Mouse (Mus musculus) hindbrain, embryonic 15.5 days (tissue): Measurements from ENCODE around the gene Flot2. TPM values are rescaled to one million over a fixed set of nuclear protein-coding genes. Genes with fewer than 3 reads are reported as not detected.
"Not testable (repeated sequence)": the region's sequence is repeated elsewhere in the genome, so short reads cannot be mapped to it uniquely, and the experiment has no call there.

Experiments
- ATAC-seq: fragments of 200-750 bp; cut with Nextera tagmentation; 2 replicates; pipeline ENCODE4 v1.8.0; 2017; ENCODE audit warnings: low read depth, moderate number of reproducible peaks, moderate TSS enrichment; ENCODE audit not compliant: low FRiP score
- H3K27ac ChIP-seq: fragments of 300-500 bp; sonication (generic); replicated peaks from 2 replicates; pipeline ENCODE4 v1.5.1; 2015; ENCODE audit warnings: mild to moderate bottlenecking, inconsistent platforms
- H3K27me3 ChIP-seq: fragments of 300-500 bp; sonication (generic); 2 replicates; pipeline ENCODE4 v1.6.1; 2015; ENCODE audit warnings: control low read depth, inconsistent platforms
- H3K36me3 ChIP-seq: fragments of 300-500 bp; sonication (generic); 2 replicates; pipeline ENCODE4 v1.6.1; 2015; ENCODE audit warnings: control low read depth, inconsistent platforms
- H3K4me1 ChIP-seq: fragments of 300-500 bp; sonication (generic); replicated peaks from 2 replicates; pipeline ENCODE4 v1.6.1; 2015; ENCODE audit warnings: control low read depth, inconsistent platforms
- H3K4me2 ChIP-seq: fragments of 300-500 bp; sonication (generic); 2 replicates; pipeline ENCODE4 v1.6.1; 2015; ENCODE audit warnings: moderate library complexity, mild to moderate bottlenecking, inconsistent platforms
- H3K4me3 ChIP-seq: fragments of 300-500 bp; sonication (generic); 2 replicates; pipeline ENCODE4 v1.5.1; 2015; ENCODE audit warnings: mild to moderate bottlenecking, inconsistent platforms
- H3K9ac ChIP-seq: fragments of 300-500 bp; sonication (generic); 2 replicates; pipeline ENCODE4 v1.6.1; 2015; ENCODE audit warnings: inconsistent platforms
- H3K9me3 ChIP-seq: fragments of 300-500 bp; sonication (generic); 2 replicates; pipeline ENCODE4 v1.6.1; 2016; ENCODE audit warnings: control low read depth, inconsistent platforms
- WGBS: fragments of 180-500 bp; shearing (Covaris S2); methylation state at CpG from one replicate; pipeline ENCODE4 v1.1.7; 2015; 5-methylcytosine and 5-hydroxymethylcytosine counted together
- polyA plus RNA-seq: library from polyadenylated mRNA; unstranded; fragments of >200 nt; fragmentation: Nextera tagmentation; extraction: Ambion mirVana; gene quantifications from 2 replicates; pipeline ENCODE4 v1.2.1, GENCODE M21; 2015

Flot2 gene
- polyA plus RNA-seq, 1 experiment from 2014 or later: 106 TPM

DNA sequence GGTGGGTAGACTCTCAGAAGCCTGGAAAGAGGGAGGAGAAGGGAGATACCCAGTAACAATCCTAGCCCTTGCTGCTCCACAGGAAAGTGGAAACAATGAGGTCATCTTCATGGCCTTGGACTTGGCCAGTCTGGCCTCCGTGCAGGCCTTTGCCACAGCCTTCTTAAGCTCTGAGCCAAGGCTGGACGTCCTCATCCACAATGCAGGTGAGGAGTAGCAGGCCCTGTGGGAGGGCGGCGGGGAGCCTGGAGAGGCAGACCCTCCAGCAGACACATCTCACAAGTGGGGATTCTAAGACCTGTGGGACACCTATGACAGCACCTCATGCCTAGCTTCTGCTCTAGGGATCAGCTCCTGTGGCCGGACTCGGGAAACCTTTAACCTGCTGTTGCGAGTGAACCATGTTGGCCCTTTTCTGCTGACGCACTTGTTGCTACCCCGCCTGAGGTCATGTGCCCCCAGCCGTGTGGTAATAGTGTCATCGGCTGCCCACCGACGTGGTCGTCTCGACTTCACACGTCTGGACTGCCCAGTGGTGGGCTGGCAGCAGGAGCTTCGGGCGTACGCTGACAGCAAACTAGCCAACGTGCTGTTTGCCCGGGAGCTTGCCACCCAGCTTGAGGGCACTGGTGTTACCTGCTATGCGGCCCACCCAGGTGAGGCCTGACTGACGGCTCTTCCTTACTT is 3.7 kb upstream of the Flot2 start:
- no peak for ATAC-seq
- WGBS: 93% methylated on average over 23 of the region's 23 CpGs

DNA sequence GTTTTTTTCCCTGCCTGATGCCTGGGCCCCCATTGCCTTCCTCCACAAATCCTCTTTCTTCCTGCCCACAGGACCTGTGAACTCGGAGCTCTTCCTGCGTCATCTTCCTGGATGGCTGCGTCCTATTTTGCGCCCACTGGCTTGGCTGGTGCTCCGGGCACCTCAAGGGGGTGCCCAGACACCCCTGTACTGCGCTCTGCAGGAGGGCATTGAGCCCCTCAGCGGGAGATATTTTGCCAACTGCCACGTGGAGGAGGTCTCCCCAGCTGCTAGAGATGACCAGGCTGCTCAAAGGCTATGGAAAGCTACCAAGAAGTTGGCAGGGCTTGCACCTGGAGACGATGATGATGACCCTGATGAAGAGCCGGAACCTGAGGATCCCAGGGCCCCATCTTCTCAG is 940 bp upstream of the Flot2 start:
- WGBS: 84% methylated on average over 10 of the region's 10 CpGs
- Histone ChIP-seq H3K27ac (no peak overlapping the region), H3K27me3 (no peaks in the 10 kb centered on the region), H3K4me1 (peaks cover 48% of the 10 kb centered on the region), H3K36me3 (peaks cover 5% of the 10 kb centered on the region; the same call in 1 of the 2 replicates), H3K9ac (no peak overlapping the region), H3K9me3 (no peaks in the 10 kb centered on the region), H3K4me3 (no peak overlapping the region), H3K4me2 (no peak overlapping the region)
- no peak for ATAC-seq

More for the DNA sequence above, 3.7 kb upstream of the Flot2 start:
- H3K4me2 ChIP-seq: peak overlapping the region; percentile 69
- no peaks in the 10 kb centered on the region for H3K9me3 ChIP-seq
- H3K27ac ChIP-seq: no peak overlapping the region
- H3K4me1 ChIP-seq: peaks cover 48% of the 10 kb centered on the region
- H3K36me3 ChIP-seq: peaks cover 11% of the 10 kb centered on the region
- H3K4me3 ChIP-seq: no peak overlapping the region
- H3K9ac ChIP-seq: no peak overlapping the region
- H3K27me3 ChIP-seq: no peaks in the 10 kb centered on the region

GRCm38 (mm10) chr11:78040878-78041277 is 3.1 kb downstream of the Flot2 start:
- H3K4me2 ChIP-seq: no peak overlapping the region
- peaks cover 8% of the 10 kb centered on the region; the same call in 1 of the 2 replicates for H3K36me3 ChIP-seq
- H3K4me1 ChIP-seq: peaks cover 32% of the 10 kb centered on the region
- no peak overlapping the region for H3K4me3 ChIP-seq
- no peak overlapping the region for H3K27ac ChIP-seq
- ATAC-seq: no peak
- H3K9me3 ChIP-seq: no peaks in the 10 kb centered on the region
- no peak overlapping the region for H3K9ac ChIP-seq
- 69% methylated on average over 2 of the region's 2 CpGs for WGBS
- no peaks in the 10 kb centered on the region for H3K27me3 ChIP-seq

GRCm38 (mm10) chr11:78042290-78042870 is 4.6 kb downstream of the Flot2 start:
- not testable (repeated sequence) for H3K4me2 ChIP-seq, H3K27me3 ChIP-seq, H3K9me3 ChIP-seq, ATAC-seq, H3K4me3 ChIP-seq, H3K9ac ChIP-seq, H3K36me3 ChIP-seq, H3K27ac ChIP-seq
- WGBS: 93% methylated on average over 4 of the region's 4 CpGs
- peaks cover 28% of the 10 kb centered on the region for H3K4me1 ChIP-seq

DNA sequence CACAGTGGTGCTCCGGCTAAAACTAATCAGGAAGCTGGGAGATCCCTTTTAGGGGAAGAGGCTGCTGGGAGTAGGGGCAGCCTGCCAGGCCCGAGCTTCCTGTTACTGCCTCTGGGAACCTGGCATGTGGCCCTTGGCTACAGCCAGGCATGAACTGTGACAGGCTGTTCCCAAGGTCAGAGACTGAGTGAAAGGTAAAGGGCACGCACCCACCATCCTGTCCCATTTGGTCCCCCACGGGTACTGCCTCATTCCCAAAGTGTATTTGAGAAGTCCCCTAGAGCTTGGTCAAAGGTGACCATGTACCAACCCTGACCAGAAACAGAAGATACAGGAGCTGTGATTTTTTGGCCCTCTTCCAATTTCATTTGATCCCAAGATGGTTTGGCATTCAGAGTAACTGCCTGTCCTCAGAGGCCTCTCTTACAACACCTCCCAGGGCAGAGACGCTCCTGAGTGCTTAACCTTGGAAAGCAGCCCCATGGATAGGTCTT is 7.1 kb downstream of the Flot2 start:
- Histone ChIP-seq H3K4me1 (peaks cover 11% of the 10 kb centered on the region), H3K9me3 (no peaks in the 10 kb centered on the region), H3K36me3 (peaks cover 8% of the 10 kb centered on the region; the same call in 1 of the 2 replicates), H3K27me3 (no peaks in the 10 kb centered on the region), H3K4me3 (no peak overlapping the region), H3K27ac (no peak overlapping the region), H3K9ac (no peak overlapping the region), H3K4me2 (no peak overlapping the region)
- WGBS: 63% methylated on average over 5 of the region's 5 CpGs
- ATAC-seq: peak; percentile 59; the same call in 1 of the 2 replicates

- not testable (repeated sequence) for H3K27ac ChIP-seq, H3K4me1 ChIP-seq, ATAC-seq, H3K9me3 ChIP-seq, H3K4me3 ChIP-seq, H3K9ac ChIP-seq, H3K4me2 ChIP-seq, H3K27me3 ChIP-seq
- peaks cover 11% of the 10 kb centered on the region for H3K36me3 ChIP-seq
- WGBS: 87% methylated on average over 4 of the region's 4 CpGs
Observed at GRCm38 (mm10) chr11:78048637-78049036, 10.9 kb downstream of the Flot2 start.

- Histone ChIP-seq H3K9me3 (no peaks in the 10 kb centered on the region), H3K4me3 (no peak overlapping the region), H3K9ac (no peak overlapping the region), H3K4me2 (no peak overlapping the region), H3K4me1 (no peaks in the 10 kb centered on the region), H3K27me3 (no peaks in the 10 kb centered on the region), H3K27ac (no peak overlapping the region), H3K36me3 (peaks cover 49% of the 10 kb centered on the region)
- no peak for ATAC-seq
- 94% methylated on average over 8 of the region's 8 CpGs for WGBS
Observed at GRCm38 (mm10) chr11:78053078-78053477, 15.3 kb downstream of the Flot2 start.

GRCm38 (mm10) chr11:78056946-78057345 is 19.2 kb downstream of the Flot2 start:
- H3K9me3 ChIP-seq: no peaks in the 10 kb centered on the region
- peaks cover 59% of the 10 kb centered on the region for H3K36me3 ChIP-seq
- WGBS: 81% methylated on average over 8 of the region's 8 CpGs
- H3K27me3 ChIP-seq: no peaks in the 10 kb centered on the region
- H3K9ac ChIP-seq: no peak overlapping the region
- no peak overlapping the region for H3K27ac ChIP-seq
- H3K4me1 ChIP-seq: no peaks in the 10 kb centered on the region
- H3K4me2 ChIP-seq: no peak overlapping the region
- H3K4me3 ChIP-seq: no peak overlapping the region
- ATAC-seq: no peak

GRCm38 (mm10) chr11:78059833-78060757 is 22.4 kb downstream of the Flot2 start:
- WGBS: 53% methylated on average over 9 of the region's 9 CpGs
- Histone ChIP-seq H3K36me3 (peaks cover 44% of the 10 kb centered on the region), H3K27ac (no peak overlapping the region), H3K4me2 (no peak overlapping the region), H3K9ac (no peak overlapping the region), H3K4me3 (no peak overlapping the region), H3K27me3 (no peaks in the 10 kb centered on the region), H3K9me3 (no peaks in the 10 kb centered on the region), H3K4me1 (no peaks in the 10 kb centered on the region)
- peak; percentile 86 for ATAC-seq

DNA sequence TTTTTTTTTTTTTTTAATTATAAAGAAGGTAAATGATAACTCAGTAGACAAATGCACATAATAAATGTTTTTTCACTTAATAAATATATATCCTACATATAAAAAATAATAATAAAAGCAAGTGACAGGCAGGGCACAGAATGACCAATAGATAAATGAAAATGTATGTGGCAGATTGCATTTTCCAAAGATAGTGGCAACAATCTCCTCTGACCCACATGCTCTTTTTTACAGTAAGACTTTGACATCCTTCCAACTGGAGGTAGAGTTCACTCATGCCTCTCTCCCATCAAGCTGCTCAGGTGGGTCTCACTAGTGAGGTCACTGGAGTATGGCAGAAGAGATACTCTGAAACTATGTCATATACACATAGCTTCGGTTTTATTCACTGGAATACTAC is 24.8 kb downstream of the Flot2 start:
- ATAC-seq: no peak

GRCm38 (mm10) chr11:78065906-78066305 is 28.2 kb downstream of the Flot2 start:
- no peaks in the 10 kb centered on the region for H3K9me3 ChIP-seq
- H3K27ac ChIP-seq: no peak overlapping the region
- no peaks in the 10 kb centered on the region for H3K27me3 ChIP-seq
- no peaks in the 10 kb centered on the region for H3K4me1 ChIP-seq
- H3K4me3 ChIP-seq: no peak overlapping the region
- H3K4me2 ChIP-seq: no peak overlapping the region
- no peaks in the 10 kb centered on the region for H3K36me3 ChIP-seq
- ATAC-seq: no peak
- no peak overlapping the region for H3K9ac ChIP-seq
- 49% methylated on average over 2 of the region's 2 CpGs for WGBS

More for the DNA sequence above, 24.8 kb downstream of the Flot2 start:
- peaks cover 22% of the 10 kb centered on the region for H3K36me3 ChIP-seq
- no peaks in the 10 kb centered on the region for H3K27me3 ChIP-seq
- no peak overlapping the region for H3K9ac ChIP-seq
- H3K9me3 ChIP-seq: no peaks in the 10 kb centered on the region
- H3K4me3 ChIP-seq: no peak overlapping the region
- no peaks in the 10 kb centered on the region for H3K4me1 ChIP-seq
- no peak overlapping the region for H3K4me2 ChIP-seq
- no peak overlapping the region for H3K27ac ChIP-seq
- 88% methylated on average over 1 of the region's 1 CpGs for WGBS

DNA sequence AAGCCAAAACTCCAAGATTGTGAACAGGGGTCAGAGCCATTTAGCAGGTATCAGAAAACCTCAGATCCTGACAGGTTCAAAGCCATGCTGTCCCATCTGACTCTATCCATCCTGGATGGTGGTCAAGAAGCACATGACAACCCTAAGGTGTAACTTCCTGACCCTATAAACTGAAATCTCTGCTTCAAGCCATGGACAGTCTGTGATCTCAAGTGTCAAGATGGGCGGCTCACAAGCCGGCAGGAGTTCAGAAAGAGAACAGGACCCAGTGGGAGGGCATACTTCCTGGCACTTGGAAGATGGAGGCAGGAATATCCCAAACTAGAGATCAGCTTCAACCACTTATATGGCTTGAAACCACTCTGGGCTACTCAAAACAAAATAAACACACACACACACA is 28.9 kb downstream of the Flot2 start:
- Histone ChIP-seq H3K36me3 (no peaks in the 10 kb centered on the region), H3K9me3 (no peaks in the 10 kb centered on the region), H3K4me3 (no peak overlapping the region), H3K9ac (no peak overlapping the region), H3K27ac (no peak overlapping the region), H3K4me2 (no peak overlapping the region), H3K27me3 (no peaks in the 10 kb centered on the region), H3K4me1 (no peaks in the 10 kb centered on the region)
- no peak for ATAC-seq
- 69% methylated on average over 2 of the region's 2 CpGs for WGBS
